Mouse (Mus musculus) cerebellum, adult 2 months (tissue): ENCODE data around the gene Ubl7.

Experiments used
- CTCF ChIP-seq: fragments of 200-500 bp; IDR thresholded peaks from 2 replicates; pipeline ENCODE4 v1.5.1; 2011; ENCODE audit warnings: low read depth, mild to moderate bottlenecking, control low read depth, low read length, moderate library complexity, borderline replicate concordance; ENCODE audit not compliant: insufficient read depth
- POLR2A ChIP-seq: fragments of 200-500 bp; IDR thresholded peaks from 2 replicates; pipeline ENCODE4 v1.6.1; 2011; ENCODE audit warnings: low read length, control low read depth, borderline replicate concordance; ENCODE audit not compliant: insufficient read depth

GRCm38 (mm10) chr9:57874134-57874533 lies 36.6 kb upstream of the Ubl7 start:
- no peak for TF ChIP-seq POLR2A
- TF ChIP-seq CTCF, result no peak
